Mouse (Mus musculus) mesoderm, embryonic 11.5 days (tissue): ENCODE data around the gene Cad.
"Not testable (repeated sequence)": the region's sequence is repeated elsewhere in the genome, so short reads cannot be mapped to it uniquely, and the experiment has no call there.

Experiments
- DNase-seq: peaks from one replicate; pipeline ENCODE4 v3.0.0-alpha.2; 2012; ENCODE audit warnings: low read depth, low spot score

Cad gene

DNA sequence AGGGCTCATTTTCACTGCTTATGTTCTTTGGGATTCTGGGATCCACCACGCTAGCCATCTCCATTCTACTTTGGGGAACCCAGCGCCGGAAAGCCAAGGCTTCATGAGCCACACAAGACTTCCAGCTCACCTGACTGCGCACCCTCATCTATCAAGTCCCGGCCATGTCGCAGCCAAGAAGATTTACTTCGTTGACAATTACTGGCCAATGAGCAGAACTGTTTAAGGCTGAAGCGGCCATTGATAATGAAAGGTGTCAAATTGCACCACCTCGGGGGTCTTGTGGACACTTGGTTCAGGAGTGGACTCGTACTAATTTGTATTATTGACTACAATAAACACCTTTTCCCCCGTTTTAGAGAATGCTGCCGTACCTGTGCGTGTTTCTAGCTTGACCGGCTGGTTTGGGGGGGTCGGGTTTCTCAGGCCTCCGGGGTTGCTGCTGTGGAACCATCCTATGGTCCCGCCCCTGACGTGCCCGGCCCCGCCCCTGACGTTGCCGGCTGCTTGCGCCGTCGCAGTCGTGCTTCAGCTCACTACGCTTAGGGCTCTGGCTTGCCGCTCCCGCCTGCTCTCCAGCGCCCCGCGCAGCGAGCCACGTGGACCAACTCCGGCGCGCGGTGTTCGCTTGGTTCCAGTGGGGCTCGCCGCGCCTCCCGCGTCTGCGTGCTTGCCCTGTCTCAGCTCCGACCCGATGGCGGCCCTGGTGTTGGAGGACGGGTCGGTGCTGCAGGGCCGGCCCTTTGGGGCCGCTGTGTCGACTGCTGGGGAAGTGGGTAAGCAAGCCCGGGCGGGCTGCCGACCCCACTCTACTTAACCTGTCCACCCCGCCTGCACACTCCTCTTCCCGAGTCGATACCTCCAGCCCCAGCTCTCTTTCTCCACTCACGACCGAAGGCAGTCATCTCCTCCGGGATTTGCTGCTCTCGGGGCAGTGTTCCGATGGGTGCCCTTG lies at the start of gene Cad:
Gene Cad (plus strand): TSS at position 520 of the 955 bp plus-strand sequence.
- DNase-seq = peak; percentile 93

DNA sequence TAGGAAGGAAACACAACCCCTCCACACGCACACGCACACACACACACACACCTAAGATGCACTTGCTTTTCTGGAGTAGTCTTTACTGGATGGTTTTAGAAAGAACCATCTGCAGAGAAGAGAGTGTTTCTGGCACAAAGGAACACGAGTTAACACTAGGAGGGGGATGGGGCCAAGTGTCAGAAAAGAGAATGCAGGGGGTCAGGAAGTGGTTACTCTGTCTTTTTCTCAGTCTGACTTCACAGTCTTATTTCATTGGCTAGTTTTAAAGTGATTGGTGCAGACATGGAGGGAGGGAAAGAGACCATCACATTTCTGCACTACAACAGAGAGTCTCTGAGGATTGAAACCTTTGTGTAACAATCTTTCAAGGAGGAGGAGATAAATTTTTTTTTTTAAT lies 41.8 kb upstream of the Cad start:
- no peak for DNase-seq

DNA sequence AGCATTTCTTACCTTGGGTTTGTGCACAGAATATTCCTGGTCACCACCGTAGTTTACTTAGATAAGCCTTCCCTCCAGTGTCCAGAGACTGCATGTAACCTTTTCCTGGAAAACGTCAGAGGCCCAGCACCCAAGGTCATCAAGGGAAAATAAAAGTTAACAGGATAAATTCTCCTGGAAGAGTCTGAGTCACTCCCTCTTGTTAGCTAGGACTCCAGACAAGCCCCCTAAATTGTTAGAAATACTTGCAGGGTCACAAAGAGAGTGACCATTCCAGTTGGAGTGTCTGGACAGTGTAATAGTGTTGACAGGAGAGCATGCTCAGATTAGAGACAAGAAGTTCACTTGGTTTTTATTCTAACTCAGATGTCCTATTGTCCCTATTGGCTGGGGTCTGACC lies 38.7 kb upstream of the Cad start:
- no peak for DNase-seq

GRCm38 (mm10) chr5:31021790-31022189 lies 32.8 kb upstream of the Cad start:
- DNase-seq = not testable (repeated sequence)

- no peak for DNase-seq
These were observed 31.9 kb upstream of the Cad start for GRCm38 (mm10) chr5:31022690-31023089.

- DNase-seq = peak; percentile 20
These were observed 31.3 kb upstream of the Cad start for GRCm38 (mm10) chr5:31023254-31023653.

GRCm38 (mm10) chr5:31024641-31025040 lies 29.9 kb upstream of the Cad start:
- DNase-seq = no peak

- DNase-seq = no peak
These were observed 23.7 kb upstream of the Cad start for GRCm38 (mm10) chr5:31030926-31031325.

- no peak for DNase-seq
These were observed 23.1 kb upstream of the Cad start for GRCm38 (mm10) chr5:31031508-31031907.

DNA sequence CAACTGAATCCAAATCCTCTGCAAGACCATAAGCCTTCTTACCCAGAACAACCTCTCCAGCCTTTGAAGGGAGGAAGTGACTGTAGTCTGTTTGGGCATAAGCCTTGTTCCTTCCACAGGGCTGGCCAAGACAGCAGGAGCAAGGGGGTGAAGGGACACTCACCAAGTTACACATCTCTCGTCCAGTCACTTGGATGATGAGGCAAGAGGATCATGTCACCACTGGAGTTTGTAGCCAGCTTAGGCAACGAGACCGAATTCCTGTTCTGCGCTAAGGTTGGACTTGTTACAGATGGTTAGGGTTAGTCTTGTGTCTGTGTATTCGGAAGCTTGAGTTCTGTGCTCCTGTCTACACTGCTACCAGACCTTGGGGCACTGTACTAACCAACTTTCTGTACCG lies 19.9 kb upstream of the Cad start:
- no peak for DNase-seq

GRCm38 (mm10) chr5:31036556-31036955 lies 18.0 kb upstream of the Cad start:
- DNase-seq = not testable (repeated sequence)

- DNase-seq = no peak
These were observed 16.3 kb upstream of the Cad start for GRCm38 (mm10) chr5:31038171-31038845.

DNA sequence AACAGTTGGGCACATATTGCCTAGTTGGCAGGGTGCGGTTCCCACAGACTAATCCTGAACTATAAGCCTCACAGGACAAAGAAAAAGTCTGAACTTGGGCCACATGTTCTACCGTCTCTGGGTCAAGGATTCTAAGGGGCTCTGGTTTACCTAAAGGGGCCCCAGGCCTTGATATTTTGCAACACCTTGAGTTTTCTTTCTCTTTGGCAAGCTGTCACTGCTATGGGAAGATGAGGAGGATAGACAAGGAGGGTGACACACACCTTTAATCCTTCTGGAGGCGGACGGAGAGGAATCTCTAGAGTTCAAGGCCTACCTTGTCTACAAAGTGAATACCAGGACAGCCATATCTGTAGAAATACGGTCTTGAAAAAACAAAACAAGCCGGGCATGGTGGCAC lies 8.2 kb upstream of the Cad start:
- no peak for DNase-seq

DNA sequence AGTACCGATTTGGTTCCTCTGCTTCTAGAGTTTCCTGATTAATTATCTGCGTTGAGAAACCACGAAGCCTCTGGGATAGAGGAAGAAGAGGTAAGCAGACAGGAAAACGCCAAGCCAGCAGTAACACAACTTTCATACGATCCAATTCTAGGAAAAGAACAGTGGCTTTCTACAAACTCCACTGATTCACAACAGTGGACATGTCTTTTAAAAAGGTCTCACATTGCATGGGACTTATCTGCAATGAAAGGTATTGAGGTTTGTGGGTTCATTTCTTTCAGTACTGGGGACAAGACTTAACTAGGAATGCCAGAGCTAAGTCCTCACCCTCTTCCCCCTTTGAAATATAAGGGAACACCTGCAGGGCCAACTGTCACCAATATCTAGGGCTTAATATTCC lies 7.5 kb upstream of the Cad start:
- DNase-seq = no peak

- DNase-seq = peak; percentile 99
These were observed 6.5 kb upstream of the Cad start, which contains the start of gene Atraid for GRCm38 (mm10) chr5:31047848-31048762. Atraid (plus strand) TSS chr5:31048312.

- DNase-seq = peak; percentile 69
These were observed 5.6 kb upstream of the Cad start, which contains the start of gene Slc5a6 for GRCm38 (mm10) chr5:31048763-31049641. Slc5a6 (minus strand) TSS chr5:31048924.

- no peak for DNase-seq
These were observed 4.2 kb upstream of the Cad start for GRCm38 (mm10) chr5:31050427-31050826.

- DNase-seq = not testable (repeated sequence)
These were observed 852 bp upstream of the Cad start for GRCm38 (mm10) chr5:31053728-31054127.

DNA sequence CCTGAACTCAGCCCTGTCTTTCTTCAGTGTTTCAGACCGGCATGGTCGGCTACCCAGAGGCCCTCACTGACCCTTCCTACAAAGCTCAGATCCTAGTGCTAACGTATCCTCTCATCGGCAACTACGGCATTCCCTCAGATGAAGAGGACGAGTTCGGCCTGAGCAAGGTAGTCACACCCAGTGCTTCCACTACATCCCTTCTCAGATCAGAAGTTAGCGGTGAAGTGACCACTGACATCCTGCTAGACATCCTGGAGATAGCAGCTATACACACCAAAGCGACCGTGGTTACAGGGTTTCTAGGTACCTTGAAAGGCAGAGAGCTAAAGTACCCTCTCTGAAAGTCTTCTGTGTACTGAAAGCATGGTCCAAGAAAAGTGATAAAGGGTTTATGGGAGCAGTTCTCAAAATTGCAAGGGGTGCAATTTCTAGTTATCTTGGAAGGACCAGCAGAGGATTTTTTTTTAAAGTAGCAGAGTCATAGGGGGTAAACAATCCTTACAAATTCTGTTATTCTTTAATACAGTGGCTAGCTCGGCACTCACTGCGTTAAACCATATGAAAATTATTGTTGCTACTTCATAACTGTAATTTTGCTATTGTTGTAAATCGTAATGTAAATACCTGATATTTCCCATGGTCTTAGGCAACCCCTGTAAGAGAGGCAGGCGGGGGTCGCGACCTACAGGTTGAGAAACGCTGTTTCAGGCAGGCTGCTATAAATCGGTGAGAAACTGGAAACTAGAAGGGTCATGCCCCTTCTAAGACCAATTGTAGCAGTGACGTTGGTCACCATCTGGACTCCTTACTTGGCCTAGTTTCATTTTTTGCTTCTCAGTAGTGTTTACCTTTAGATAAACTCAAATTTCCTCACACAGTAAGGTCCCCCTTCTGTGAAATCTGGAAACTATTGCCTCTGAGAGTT lies 898 bp downstream of the Cad start:
- DNase-seq = peak; percentile 16
